Mouse (Mus musculus) olfactory bulb, adult 2 months (tissue): Measurements from ENCODE around the gene Cpsf2. TPM values are rescaled to one million over a fixed set of nuclear protein-coding genes. Genes with fewer than 3 reads are reported as not detected.
"Not testable (repeated sequence)": the region's sequence is repeated elsewhere in the genome, so short reads cannot be mapped to it uniquely, and the experiment has no call there.

Source experiments
- H3K27ac ChIP-seq: fragments of 200-500 bp; 2 replicates; pipeline ENCODE4 v1.5.1; 2012; ENCODE audit warnings: low read depth, low read length; ENCODE audit not compliant: insufficient read depth
- H3K4me1 ChIP-seq: fragments of 200-500 bp; 2 replicates; pipeline ENCODE4 v1.6.1; 2012; ENCODE audit warnings: low read length; ENCODE audit not compliant: control insufficient read depth, insufficient read depth
- H3K4me3 ChIP-seq: fragments of 200-500 bp; 2 replicates; pipeline ENCODE4 v1.5.1; 2012; ENCODE audit warnings: mild to moderate bottlenecking, low read depth, low read length, moderate library complexity; ENCODE audit not compliant: insufficient read depth
- CTCF ChIP-seq: fragments of 200-500 bp; IDR thresholded peaks from 2 replicates; pipeline ENCODE4 v1.5.1; 2012; ENCODE audit warnings: low read depth, mild to moderate bottlenecking, low read length, moderate library complexity; ENCODE audit not compliant: insufficient read depth
- POLR2A ChIP-seq: fragments of 200-500 bp; IDR thresholded peaks from 2 replicates; pipeline ENCODE4 v1.6.1; 2012; ENCODE audit warnings: mild to moderate bottlenecking, low read depth, low read length, moderate library complexity; ENCODE audit not compliant: insufficient read depth
- WGBS: fragments of 180-500 bp; shearing (Covaris S2); methylation state at CpG from one replicate; pipeline ENCODE4 v1.1.7; 2018; 5-methylcytosine and 5-hydroxymethylcytosine counted together
- polyA plus RNA-seq: library from polyadenylated mRNA; stranded (reverse); fragments of >200 nt; gene quantifications from 2 replicates; pipeline ENCODE4 v1.2.4, GENCODE M21; 2012; ENCODE audit warnings: low replicate concordance; ENCODE audit not compliant: missing spikeins, insufficient read depth, insufficient read length

The Cpsf2 gene
- not detected in 2 replicates for polyA plus RNA-seq

- Histone ChIP-seq H3K4me1 (peaks cover 11% of the 10 kb centered on the region), H3K27ac (peak within 1 kb of the TSS; percentile 99), H3K4me3 (peak within 1 kb of the TSS; percentile 66)
- WGBS, result under 1% methylated on average over 77 of the region's 77 CpGs
- peak; percentile 59; the same call in 1 of the 2 replicates for TF ChIP-seq POLR2A
- TF ChIP-seq CTCF, result no peak
These were observed at the start of gene Cpsf2 for GRCm38 (mm10) chr12:101975601-101976571. Gene Cpsf2, plus strand, starts transcription at chr12:101975988.

- WGBS, result 80% methylated on average over 1 of the region's 1 CpGs
- TF ChIP-seq POLR2A (no peak), CTCF (no peak)
- no peak overlapping the region for H3K27ac ChIP-seq
- H3K4me1 ChIP-seq, result no peaks in the 10 kb centered on the region
- no peak overlapping the region for H3K4me3 ChIP-seq
These were observed 47.4 kb upstream of the Cpsf2 start for GRCm38 (mm10) chr12:101928423-101928822.

GRCm38 (mm10) chr12:101935223-101935622 is 40.6 kb upstream of the Cpsf2 start:
- H3K4me3 ChIP-seq, result no peak overlapping the region
- TF ChIP-seq POLR2A (no peak), CTCF (no peak)
- no peak overlapping the region for H3K27ac ChIP-seq
- WGBS, result 74% methylated on average over 3 of the region's 3 CpGs
- no peaks in the 10 kb centered on the region for H3K4me1 ChIP-seq

- no peak overlapping the region for H3K4me3 ChIP-seq
- no peak overlapping the region for H3K27ac ChIP-seq
- H3K4me1 ChIP-seq, result no peaks in the 10 kb centered on the region
- no peak for TF ChIP-seq POLR2A
- no peak for TF ChIP-seq CTCF
- 80% methylated on average over 7 of the region's 7 CpGs for WGBS
These were observed 38.2 kb upstream of the Cpsf2 start for GRCm38 (mm10) chr12:101937572-101937971.

- H3K4me3 ChIP-seq, result 0 out of 2 replicates have a peak overlapping the region, but pooled peaks have one; percentile 6
- H3K4me1 ChIP-seq, result peaks cover 13% of the 10 kb centered on the region
- TF ChIP-seq CTCF (no peak), POLR2A (no peak)
- WGBS, result 33% methylated on average over 8 of the region's 8 CpGs
- peak overlapping the region; percentile 98 for H3K27ac ChIP-seq
These were observed 27.8 kb upstream of the Cpsf2 start for GRCm38 (mm10) chr12:101947986-101948385.

- 52% methylated on average over 4 of the region's 4 CpGs for WGBS
- Histone ChIP-seq H3K4me3 (no peak overlapping the region), H3K4me1 (peaks cover 13% of the 10 kb centered on the region), H3K27ac (peak overlapping the region; percentile 85)
- no peak for TF ChIP-seq POLR2A
- no peak for TF ChIP-seq CTCF
These were observed 27.0 kb upstream of the Cpsf2 start for GRCm38 (mm10) chr12:101948801-101949200.

- over 99% methylated on average over 8 of the region's 8 CpGs for WGBS
- not testable (repeated sequence) for H3K4me3 ChIP-seq, H3K27ac ChIP-seq
- peaks cover 12% of the 10 kb centered on the region for H3K4me1 ChIP-seq
These were observed 20.0 kb upstream of the Cpsf2 start for GRCm38 (mm10) chr12:101955821-101956220.

- H3K4me1 ChIP-seq, result peaks cover 12% of the 10 kb centered on the region
- peak overlapping the region; percentile 61 for H3K27ac ChIP-seq
- 4% methylated on average over 26 of the region's 26 CpGs for WGBS
- no peak for TF ChIP-seq CTCF
- no peak for TF ChIP-seq POLR2A
- peak overlapping the region; percentile 77 for H3K4me3 ChIP-seq
These were observed 18.5 kb upstream of the Cpsf2 start for GRCm38 (mm10) chr12:101957079-101957941.

- Histone ChIP-seq H3K4me3 (peak within 1 kb of the TSS; percentile 77), H3K4me1 (peaks cover 12% of the 10 kb centered on the region), H3K27ac (peak within 1 kb of the TSS; percentile 61)
- peak; percentile 67 for TF ChIP-seq CTCF
- TF ChIP-seq POLR2A, result peak; percentile 71
- under 1% methylated on average over 54 of the region's 54 CpGs for WGBS
These were observed 17.7 kb upstream of the Cpsf2 start, which contains the start of gene Atxn3 for GRCm38 (mm10) chr12:101957942-101958544. Gene Atxn3, minus strand, starts transcription at chr12:101958246.
